Mouse (Mus musculus) cerebellum, adult 9-10 months (tissue): Measurements from ENCODE around the gene Surf6.
"Not testable (repeated sequence)": the region's sequence is repeated elsewhere in the genome, so short reads cannot be mapped to it uniquely, and the experiment has no call there.

Experiments used
- DNase-seq: peaks from one replicate; pipeline ENCODE4 v3.0.0; 2022

The Surf6 gene

GRCm38 (mm10) chr2:26912253-26912770 lies 9.6 kb upstream of the Surf6 start:
- peak; percentile 42 for DNase-seq

- DNase-seq = peak; percentile 50
These were observed 8.5 kb upstream of the Surf6 start for GRCm38 (mm10) chr2:26910994-26911765.

GRCm38 (mm10) chr2:26910124-26910993 lies 7.7 kb upstream of the Surf6 start, which contains the start of the genes Med22 and Rpl7a:
Gene Med22 (minus strand): TSS chr2:26910677.
Gene Rpl7a (plus strand): TSS chr2:26910764.
- DNase-seq = peak; percentile 100

GRCm38 (mm10) chr2:26909387-26909784 lies 6.7 kb upstream of the Surf6 start:
- DNase-seq = no peak

- peak; percentile 37 for DNase-seq
These were observed 6.2 kb upstream of the Surf6 start for GRCm38 (mm10) chr2:26908710-26909386.

- DNase-seq = peak; percentile 46
These were observed 4.4 kb upstream of the Surf6 start for GRCm38 (mm10) chr2:26907109-26907508.

GRCm38 (mm10) chr2:26906431-26906830 lies 3.8 kb upstream of the Surf6 start:
- no peak for DNase-seq

GRCm38 (mm10) chr2:26905936-26906335 lies 3.3 kb upstream of the Surf6 start:
- DNase-seq = no peak

GRCm38 (mm10) chr2:26903311-26903710 lies 632 bp upstream of the Surf6 start:
- DNase-seq = no peak

- no peak for DNase-seq
These were observed 762 bp downstream of the Surf6 start for GRCm38 (mm10) chr2:26901834-26902400.

- DNase-seq = no peak
These were observed 1.9 kb downstream of the Surf6 start for GRCm38 (mm10) chr2:26900731-26901130.

GRCm38 (mm10) chr2:26895898-26896297 lies 6.8 kb downstream of the Surf6 start:
- DNase-seq = no peak

- not testable (repeated sequence) for DNase-seq
These were observed 16.5 kb downstream of the Surf6 start for GRCm38 (mm10) chr2:26886170-26886569.

- DNase-seq = not testable (repeated sequence)
These were observed 17.1 kb downstream of the Surf6 start for GRCm38 (mm10) chr2:26885541-26885940.

GRCm38 (mm10) chr2:26878571-26878970 lies 24.1 kb downstream of the Surf6 start:
- no peak for DNase-seq

GRCm38 (mm10) chr2:26870666-26871065 lies 32.0 kb downstream of the Surf6 start:
- DNase-seq = no peak

GRCm38 (mm10) chr2:26864879-26865278 lies 37.8 kb downstream of the Surf6 start, which contains the start of gene Abo:
Gene Abo (minus strand): TSS chr2:26864979.
- no peak for DNase-seq

GRCm38 (mm10) chr2:26862856-26863255 lies 39.8 kb downstream of the Surf6 start:
- DNase-seq = no peak

GRCm38 (mm10) chr2:26847706-26848105 lies 55.0 kb downstream of the Surf6 start:
- peak; percentile 11 for DNase-seq
